Mouse (Mus musculus): ENCODE measurements at regions not wholly inside any gene's neighbourhood (a gene's known extent, or its start where the extent isn't known, plus 50 kb on each side); places are given as distances from the start of the nearest gene placed in this dataset.

DNA sequence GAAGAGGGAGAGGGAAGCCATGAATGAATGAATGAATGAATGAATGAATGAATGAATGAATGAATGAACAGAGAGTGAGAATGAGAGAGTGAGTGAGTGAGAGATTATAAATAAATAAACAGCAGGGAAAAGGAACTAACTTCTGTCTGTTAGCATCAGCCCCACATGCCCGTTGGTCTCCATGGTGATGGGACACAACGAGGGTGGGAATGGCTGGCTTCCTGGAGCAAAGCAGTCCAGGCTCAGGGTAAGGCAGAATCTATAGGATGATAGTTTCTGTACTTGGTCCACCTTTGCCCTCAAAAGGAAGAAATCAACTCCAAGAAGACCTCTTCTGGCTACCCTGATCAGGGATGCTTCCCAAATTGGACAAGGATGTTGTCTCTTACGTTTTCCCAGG is 212.2 kb downstream of the Zfp619 start:
- TF ChIP-seq CTCF (IDR thresholded peaks at IDR 0.05; ENCODE audit: extremely low read depth, insufficient read length, insufficient replicate concordance, low read depth, low read length) (no peak), POLR2A (IDR thresholded peaks at IDR 0.05; ENCODE audit: low read depth, low read length) (no peak)
